Mouse (Mus musculus): ENCODE measurements at regions not wholly inside any gene's neighbourhood (a gene's known extent, or its start where the extent isn't known, plus 50 kb on each side); places are given as distances from the start of the nearest gene placed in this dataset.

GRCm38 (mm10) chr17:63757896-63758695, 104.8 kb upstream of the Fer start:
- TF ChIP-seq CTCF (IDR thresholded peaks at IDR 0.05; ENCODE audit: borderline replicate concordance, control insufficient read depth, extremely low read depth, insufficient read depth, low read length, poor library complexity) (no peak), POLR2A (IDR thresholded peaks at IDR 0.05; ENCODE audit: control insufficient read depth, extremely low read depth, insufficient read depth, low read length, poor library complexity) (no peak)
